ENCODE assay signal across 8 mouse cellular contexts in the genomic region with DNA sequence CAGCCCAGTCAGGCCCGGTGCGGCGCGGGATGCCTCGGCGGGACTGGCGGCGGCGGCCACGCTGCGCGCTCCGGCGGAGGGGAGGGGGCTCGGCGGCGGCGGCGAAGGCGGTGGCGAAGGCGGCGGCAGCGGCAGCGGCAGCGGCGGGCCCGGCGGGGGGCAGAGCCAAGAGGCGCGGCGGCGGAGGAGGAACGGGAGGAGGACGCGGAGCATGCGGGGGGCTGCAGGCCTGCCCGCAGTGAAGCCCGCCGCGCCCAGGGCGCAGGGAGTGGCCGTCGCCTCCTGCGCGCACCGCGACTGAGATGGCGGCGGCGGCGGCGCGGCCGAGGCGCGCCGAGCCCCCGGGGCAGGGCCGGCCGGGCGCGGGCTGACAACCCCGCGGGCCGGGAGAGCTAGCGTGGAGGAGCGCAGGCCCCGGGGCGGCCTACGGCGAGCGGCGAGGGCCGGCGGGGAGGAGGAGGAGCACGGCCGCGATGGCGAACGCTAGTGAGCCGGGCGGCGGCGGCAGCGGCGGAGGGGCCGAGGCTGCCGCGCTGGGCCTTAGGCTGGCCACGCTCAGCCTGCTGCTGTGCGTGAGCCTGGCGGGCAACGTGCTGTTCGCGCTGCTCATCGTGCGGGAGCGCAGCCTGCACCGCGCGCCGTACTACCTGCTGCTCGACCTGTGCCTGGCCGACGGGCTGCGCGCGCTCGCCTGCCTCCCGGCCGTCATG. TPM values are rescaled to one million over a fixed set of nuclear protein-coding genes. Genes with fewer than 3 reads are reported as not detected.
DNase-seq lines count a peak whose midpoint lies in the region; ATAC-seq lines count a peak whose summit lies in the region.

A gene (plus strand): TSS at position 474 of the 710 bp plus-strand sequence.

- peak; percentile 30 to 59 for DNase-seq in left cerebral cortex, adult 18-20 months (ENCODE audit: low spot score in 2 of 2)
- no peak for DNase-seq in left cerebral cortex, adult 11 months (ENCODE audit: low spot score)
- peak; percentile 52 for DNase-seq in hindbrain, embryonic 14.5 days (ENCODE audit: low spot score)
- DNase-seq in MN1 (ENCODE audit: low spot score) = no peak

- H3K4me2 ChIP-seq in forebrain, embryonic 12.5 days = peak within 1 kb of the TSS; percentile 90
- peak within 1 kb of the TSS; percentile 92 for H3K4me2 ChIP-seq in hindbrain, embryonic 14.5 days (replicated peaks)
- H3K4me2 ChIP-seq in limb, embryonic 12.5 days = peak within 1 kb of the TSS; percentile 94
- peak within 1 kb of the TSS; percentile 87 for H3K4me2 ChIP-seq in neural tube, embryonic 14.5 days (ENCODE audit: low read depth, low read length)

- WGBS in forebrain, embryonic 12.5 days = under 1% methylated on average over 70 of the region's 112 CpGs
- WGBS in hindbrain, embryonic 14.5 days = under 1% methylated on average over 63 of the region's 112 CpGs
- under 1% methylated on average over 97 of the region's 112 CpGs for WGBS in limb, embryonic 12.5 days
- 0% methylated on average over 30 of the region's 112 CpGs for WGBS in neural tube, embryonic 14.5 days

- no peak within 1 kb of the TSS for H3K27ac ChIP-seq in brown adipose tissue, adult 24 weeks (replicated peaks; ENCODE audit: low read depth, low read length)
- peak within 1 kb of the TSS; percentile 84 for H3K27ac ChIP-seq in forebrain, embryonic 12.5 days
- H3K27ac ChIP-seq in hindbrain, embryonic 14.5 days = peak within 1 kb of the TSS; percentile 92
- peak within 1 kb of the TSS; percentile 53; the same call in 1 of the 2 replicates for H3K27ac ChIP-seq in limb, embryonic 12.5 days
- peak within 1 kb of the TSS; percentile 89 for H3K27ac ChIP-seq in neural tube, embryonic 14.5 days (ENCODE audit: low read depth, low read length)

- H3K27me3 ChIP-seq in forebrain, embryonic 12.5 days = peaks cover 74% of the 10 kb centered on the region
- peaks cover 44% of the 10 kb centered on the region for H3K27me3 ChIP-seq in hindbrain, embryonic 14.5 days (ENCODE audit: control insufficient read depth, insufficient read depth, low read length)
- H3K27me3 ChIP-seq in limb, embryonic 12.5 days = peaks cover 78% of the 10 kb centered on the region
- peaks cover 15% of the 10 kb centered on the region for H3K27me3 ChIP-seq in neural tube, embryonic 14.5 days (ENCODE audit: control insufficient read depth, insufficient read depth, low read length)

- H3K4me1 ChIP-seq in brown adipose tissue, adult 24 weeks (ENCODE audit: control insufficient read depth, insufficient read depth, insufficient read length, low read length) = no peaks in the 10 kb centered on the region
- H3K4me1 ChIP-seq in forebrain, embryonic 12.5 days = peaks cover 11% of the 10 kb centered on the region
- peaks cover 20% of the 10 kb centered on the region for H3K4me1 ChIP-seq in hindbrain, embryonic 14.5 days (replicated peaks; ENCODE audit: control insufficient read depth, insufficient read depth, low read length)
- H3K4me1 ChIP-seq in limb, embryonic 12.5 days (replicated peaks) = peaks cover 17% of the 10 kb centered on the region
- peaks cover 18% of the 10 kb centered on the region; the same call in 1 of the 2 replicates for H3K4me1 ChIP-seq in neural tube, embryonic 14.5 days (ENCODE audit: control insufficient read depth, insufficient read depth, low read length)

- H3K4me3 ChIP-seq in brown adipose tissue, adult 24 weeks (ENCODE audit: insufficient read depth, low read depth, low read length) = peak within 1 kb of the TSS; percentile 68
- H3K4me3 ChIP-seq in forebrain, embryonic 12.5 days (replicated peaks) = peak within 1 kb of the TSS; percentile 84
- peak within 1 kb of the TSS; percentile 78 for H3K4me3 ChIP-seq in hindbrain, embryonic 14.5 days (replicated peaks; ENCODE audit: low read length)
- H3K4me3 ChIP-seq in limb, embryonic 12.5 days (replicated peaks) = peak within 1 kb of the TSS; percentile 85
- H3K4me3 ChIP-seq in neural tube, embryonic 14.5 days (ENCODE audit: low read depth, low read length) = peak within 1 kb of the TSS; percentile 74

- no peaks in the 10 kb centered on the region for H3K9me3 ChIP-seq in forebrain, embryonic 12.5 days
- H3K9me3 ChIP-seq in hindbrain, embryonic 14.5 days (ENCODE audit: control insufficient read depth, low read length) = no peaks in the 10 kb centered on the region
- no peaks in the 10 kb centered on the region for H3K9me3 ChIP-seq in limb, embryonic 12.5 days
- H3K9me3 ChIP-seq in neural tube, embryonic 14.5 days (ENCODE audit: control insufficient read depth, low read length) = no peaks in the 10 kb centered on the region

- H3K36me3 ChIP-seq in forebrain, embryonic 12.5 days (replicated peaks) = no peaks in the 10 kb centered on the region
- H3K36me3 ChIP-seq in hindbrain, embryonic 14.5 days (replicated peaks; ENCODE audit: control insufficient read depth, insufficient read depth) = no peaks in the 10 kb centered on the region
- H3K36me3 ChIP-seq in limb, embryonic 12.5 days = no peaks in the 10 kb centered on the region
- H3K36me3 ChIP-seq in neural tube, embryonic 14.5 days (ENCODE audit: control insufficient read depth, insufficient read depth, low read length) = no peaks in the 10 kb centered on the region

- ATAC-seq in forebrain, embryonic 12.5 days (ENCODE audit: low FRiP score) = peak; percentile 83
- peak; percentile 80 for ATAC-seq in hindbrain, embryonic 14.5 days (ENCODE audit: low FRiP score)
- ATAC-seq in limb, embryonic 12.5 days (ENCODE audit: insufficient number of reproducible peaks, insufficient read depth, low FRiP score, low TSS enrichment, low read depth) = peak; percentile 70; the same call in 1 of the 2 replicates
- peak; percentile 88 for ATAC-seq in neural tube, embryonic 14.5 days (ENCODE audit: low read depth)

- peak within 1 kb of the TSS; percentile 85 for H3K9ac ChIP-seq in forebrain, embryonic 12.5 days
- peak within 1 kb of the TSS; percentile 94 for H3K9ac ChIP-seq in hindbrain, embryonic 14.5 days
- peak within 1 kb of the TSS; percentile 90 for H3K9ac ChIP-seq in limb, embryonic 12.5 days (replicated peaks)
- H3K9ac ChIP-seq in neural tube, embryonic 14.5 days (replicated peaks; ENCODE audit: low read depth, low read length) = peak within 1 kb of the TSS; percentile 94

RNA-seq across cellular contexts. Expression of the gene that starts here (rescaled TPM):
- total RNA-seq in left cerebral cortex, adult 18-20 months (2021) = 10 to 100 TPM; 39.9 to 47.2 TPM
- polyA plus RNA-seq in brown adipose tissue, adult 24 weeks (2012; ENCODE audit: insufficient read depth, insufficient read length, missing spikeins) = 0.44 and 0.63 TPM in 2 replicates
- 5.9 and 6.7 TPM in 2 replicates for polyA plus RNA-seq in forebrain, embryonic 12.5 days (2016; fragmentation: Nextera tagmentation; extraction: Ambion mirVana)
- 23.0 and 27.9 TPM in 2 replicates for polyA plus RNA-seq in hindbrain, embryonic 14.5 days (2014; fragmentation: Nextera tagmentation; extraction: Ambion mirVana)
- 4.5 and 6.7 TPM in 2 replicates for polyA plus RNA-seq in limb, embryonic 12.5 days (2016; fragmentation: Nextera tagmentation; extraction: Ambion mirVana)
- 21.0 and 21.7 TPM in 2 replicates for polyA plus RNA-seq in neural tube, embryonic 14.5 days (2014; fragmentation: Nextera tagmentation; extraction: Ambion mirVana)

Comparison
In these comparisons a context has a peak if more than half of its experiments do, and no peak if none do; other contexts are left out.
1. DNase-seq: peak in left cerebral cortex, adult 18-20 months (2 of 2) and hindbrain, embryonic 14.5 days (single experiment); none in left cerebral cortex, adult 11 months (single experiment) and MN1 (single experiment).
2. Peak in every context shown above with its lines, with median percentiles within 50 percentile points of each other: H3K4me3 ChIP-seq, ATAC-seq, H3K4me2 ChIP-seq and H3K9ac ChIP-seq.